Mouse (Mus musculus): ENCODE data around the gene Prmt1. TPM values are rescaled to one million over a fixed set of nuclear protein-coding genes. Genes with fewer than 3 reads are reported as not detected.
A peak's percentile ranks its signal among the peaks of the same experiment; 100 is the strongest.
"Not testable (repeated sequence)": the region's sequence is repeated elsewhere in the genome, so short reads cannot be mapped to it uniquely, and the experiment has no call there.

The Prmt1 gene
- 643 and 658 TPM in 2 replicates for polyA plus RNA-seq (2016; fragmentation: Nextera tagmentation; extraction: Ambion mirVana)

- H3K36me3 ChIP-seq = peaks cover 27% of the 10 kb centered on the region
- H3K9ac ChIP-seq (replicated peaks) = peak within 1 kb of the TSS; percentile 97
- peaks cover 37% of the 10 kb centered on the region for H3K4me1 ChIP-seq
- peak; percentile 95 for ATAC-seq (ENCODE audit: low FRiP score, low read depth)
- H3K9me3 ChIP-seq = no peaks in the 10 kb centered on the region
- H3K27me3 ChIP-seq = no peaks in the 10 kb centered on the region
- peak within 1 kb of the TSS; percentile 94 for H3K27ac ChIP-seq (replicated peaks)
- H3K4me2 ChIP-seq (replicated peaks) = peak within 1 kb of the TSS; percentile 63
- WGBS = under 1% methylated on average over 41 of the region's 42 CpGs
- H3K4me3 ChIP-seq = peak within 1 kb of the TSS; percentile 82
Measured at GRCm38 (mm10) chr7:44986192-44986878, at the start of gene Prmt1. Prmt1 (minus strand) TSS chr7:44986568.

DNA sequence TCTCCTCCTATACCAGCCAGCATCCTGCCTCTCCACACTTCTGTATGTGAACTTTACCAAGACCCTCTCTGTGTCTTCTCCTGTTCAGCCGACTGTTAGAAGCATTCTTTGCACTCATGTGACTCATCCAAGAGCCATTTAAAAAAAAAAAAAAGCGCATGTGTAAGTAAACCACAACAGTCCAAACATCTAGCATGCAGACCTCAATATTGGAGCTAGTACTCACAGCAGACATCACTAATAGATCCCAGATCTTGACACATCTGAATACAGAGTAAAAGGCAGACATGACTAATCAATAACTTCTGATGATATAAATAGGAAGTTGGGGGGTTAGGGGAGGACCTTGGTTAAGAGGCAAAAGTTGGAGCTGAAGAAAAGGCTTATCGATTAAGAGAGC lies 49.3 kb upstream of the Prmt1 start:
- H3K27me3 ChIP-seq = no peaks in the 10 kb centered on the region
- no peaks in the 10 kb centered on the region for H3K9me3 ChIP-seq
- peaks cover 97% of the 10 kb centered on the region for H3K36me3 ChIP-seq
- WGBS = 95% methylated on average over 3 of the region's 3 CpGs
- no peak overlapping the region for H3K9ac ChIP-seq (replicated peaks)
- H3K27ac ChIP-seq (replicated peaks) = no peak overlapping the region
- H3K4me2 ChIP-seq (replicated peaks) = no peak overlapping the region
- no peak for ATAC-seq (ENCODE audit: low FRiP score, low read depth)
- no peak overlapping the region for H3K4me3 ChIP-seq
- H3K4me1 ChIP-seq = no peaks in the 10 kb centered on the region

- H3K27ac ChIP-seq (replicated peaks) = no peak overlapping the region
- no peaks in the 10 kb centered on the region for H3K4me1 ChIP-seq
- H3K4me3 ChIP-seq = no peak overlapping the region
- no peak overlapping the region for H3K9ac ChIP-seq (replicated peaks)
- no peak for ATAC-seq (ENCODE audit: low FRiP score, low read depth)
- H3K4me2 ChIP-seq (replicated peaks) = no peak overlapping the region
- H3K9me3 ChIP-seq = no peaks in the 10 kb centered on the region
- H3K27me3 ChIP-seq = no peaks in the 10 kb centered on the region
- H3K36me3 ChIP-seq = peaks cover 97% of the 10 kb centered on the region
- WGBS = 97% methylated on average over 19 of the region's 19 CpGs
Measured at GRCm38 (mm10) chr7:45033722-45034359, 47.5 kb upstream of the Prmt1 start.

DNA sequence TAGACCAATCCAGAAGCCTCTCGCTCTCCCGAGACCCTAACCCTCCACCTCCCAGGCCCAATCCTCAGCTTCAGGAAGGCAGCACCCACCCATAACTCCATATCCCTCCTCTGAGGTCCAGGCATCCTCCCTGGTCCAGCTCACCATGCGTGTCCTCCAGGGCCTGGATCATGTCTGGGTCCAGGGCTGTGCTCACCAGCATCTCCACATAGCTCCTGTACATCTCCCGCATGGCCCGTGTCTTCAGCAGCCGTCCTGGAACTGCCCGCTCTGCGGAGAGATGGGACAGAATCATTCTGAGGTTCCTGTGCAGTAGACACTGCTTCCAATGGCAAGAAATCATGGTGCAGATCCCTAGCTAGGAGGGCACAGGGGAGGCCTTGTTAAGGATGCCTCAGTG lies 44.5 kb upstream of the Prmt1 start:
- H3K9ac ChIP-seq (replicated peaks) = no peak overlapping the region
- H3K4me2 ChIP-seq (replicated peaks) = no peak overlapping the region
- H3K27me3 ChIP-seq = no peaks in the 10 kb centered on the region
- H3K36me3 ChIP-seq = peaks cover 93% of the 10 kb centered on the region
- no peak overlapping the region for H3K27ac ChIP-seq (replicated peaks)
- H3K4me1 ChIP-seq = peaks cover 8% of the 10 kb centered on the region; the same call in 1 of the 2 replicates
- no peaks in the 10 kb centered on the region for H3K9me3 ChIP-seq
- WGBS = 97% methylated on average over 8 of the region's 8 CpGs
- no peak overlapping the region for H3K4me3 ChIP-seq
- no peak for ATAC-seq (ENCODE audit: low FRiP score, low read depth)

DNA sequence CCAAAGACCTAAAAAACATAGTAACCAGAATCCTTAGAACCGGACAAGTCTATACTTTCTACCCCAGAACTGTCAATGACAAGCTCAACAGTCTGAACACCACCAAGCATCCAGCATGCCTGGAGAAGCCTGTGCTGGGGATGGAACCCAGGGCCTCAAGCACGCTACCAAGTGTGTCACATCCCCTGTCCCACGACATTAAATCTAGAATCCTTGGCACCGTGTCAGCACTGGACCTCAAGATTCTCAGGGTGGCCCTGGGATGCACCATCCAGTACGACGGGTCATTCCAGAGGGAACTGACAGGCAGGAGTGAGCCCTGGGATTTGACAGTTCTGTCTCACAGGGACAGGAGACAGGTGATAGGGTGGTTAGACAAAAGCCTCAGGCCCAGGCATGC lies 43.6 kb upstream of the Prmt1 start:
- no peak overlapping the region for H3K4me3 ChIP-seq
- WGBS = 93% methylated on average over 6 of the region's 6 CpGs
- H3K9ac ChIP-seq (replicated peaks) = no peak overlapping the region
- H3K4me1 ChIP-seq = peaks cover 8% of the 10 kb centered on the region; the same call in 1 of the 2 replicates
- H3K27ac ChIP-seq (replicated peaks) = no peak overlapping the region
- H3K9me3 ChIP-seq = no peaks in the 10 kb centered on the region
- H3K27me3 ChIP-seq = no peaks in the 10 kb centered on the region
- H3K36me3 ChIP-seq = peaks cover 84% of the 10 kb centered on the region
- no peak overlapping the region for H3K4me2 ChIP-seq (replicated peaks)
- ATAC-seq (ENCODE audit: low FRiP score, low read depth) = no peak

GRCm38 (mm10) chr7:45028351-45028750 lies 42.0 kb upstream of the Prmt1 start:
- no peak for ATAC-seq (ENCODE audit: low FRiP score, low read depth)
- no peaks in the 10 kb centered on the region for H3K9me3 ChIP-seq
- no peaks in the 10 kb centered on the region for H3K27me3 ChIP-seq
- H3K4me2 ChIP-seq (replicated peaks) = no peak overlapping the region
- H3K4me1 ChIP-seq = peaks cover 8% of the 10 kb centered on the region; the same call in 1 of the 2 replicates
- peaks cover 68% of the 10 kb centered on the region for H3K36me3 ChIP-seq
- H3K4me3 ChIP-seq = no peak overlapping the region
- H3K27ac ChIP-seq (replicated peaks) = no peak overlapping the region
- no peak overlapping the region for H3K9ac ChIP-seq (replicated peaks)
- WGBS = 93% methylated on average over 11 of the region's 11 CpGs

GRCm38 (mm10) chr7:45027761-45028160 lies 41.4 kb upstream of the Prmt1 start:
- no peak overlapping the region for H3K4me2 ChIP-seq (replicated peaks)
- H3K27ac ChIP-seq (replicated peaks) = no peak overlapping the region
- H3K4me3 ChIP-seq = no peak overlapping the region
- no peaks in the 10 kb centered on the region for H3K9me3 ChIP-seq
- peaks cover 8% of the 10 kb centered on the region; the same call in 1 of the 2 replicates for H3K4me1 ChIP-seq
- peaks cover 63% of the 10 kb centered on the region for H3K36me3 ChIP-seq
- WGBS = 90% methylated on average over 9 of the region's 9 CpGs
- no peak overlapping the region for H3K9ac ChIP-seq (replicated peaks)
- H3K27me3 ChIP-seq = no peaks in the 10 kb centered on the region
- no peak for ATAC-seq (ENCODE audit: low FRiP score, low read depth)

DNA sequence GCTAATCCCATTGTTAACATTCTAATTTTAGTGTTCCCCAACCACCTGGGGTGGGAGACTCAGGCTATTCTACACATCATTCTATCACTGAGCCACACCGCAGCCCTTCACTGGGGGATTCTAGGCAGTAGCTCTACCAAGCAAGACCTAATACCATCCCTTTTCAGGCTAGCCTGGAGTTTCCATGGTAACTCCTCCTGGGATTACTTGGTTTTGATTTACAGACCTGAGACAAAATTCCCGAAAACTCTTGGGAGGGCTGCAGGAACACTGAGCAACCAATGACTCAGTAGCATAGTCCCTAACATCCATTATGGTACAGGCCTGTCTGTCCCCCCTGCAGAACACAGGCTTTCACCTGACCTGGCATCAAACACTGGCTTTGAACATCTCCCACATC lies 39.9 kb upstream of the Prmt1 start:
- Histone ChIP-seq H3K4me3 (no peak overlapping the region), H3K27ac (replicated peaks) (peak overlapping the region; percentile 42), H3K4me1 (peaks cover 8% of the 10 kb centered on the region; the same call in 1 of the 2 replicates), H3K9me3 (no peaks in the 10 kb centered on the region), H3K27me3 (no peaks in the 10 kb centered on the region), H3K9ac (replicated peaks) (no peak overlapping the region), H3K36me3 (peaks cover 48% of the 10 kb centered on the region), H3K4me2 (replicated peaks) (no peak overlapping the region)
- ATAC-seq (ENCODE audit: low FRiP score, low read depth) = no peak; the same call in 1 of the 2 replicates
- WGBS = 38% methylated on average over 2 of the region's 2 CpGs

- H3K36me3 ChIP-seq = peaks cover 42% of the 10 kb centered on the region
- no peak overlapping the region for H3K9ac ChIP-seq (replicated peaks)
- H3K4me2 ChIP-seq (replicated peaks) = no peak overlapping the region
- no peak for ATAC-seq (ENCODE audit: low FRiP score, low read depth)
- H3K27ac ChIP-seq (replicated peaks) = peak overlapping the region; percentile 22; the same call in 1 of the 2 replicates
- 83% methylated on average over 8 of the region's 8 CpGs for WGBS
- no peak overlapping the region for H3K4me3 ChIP-seq
- no peaks in the 10 kb centered on the region for H3K9me3 ChIP-seq
- H3K4me1 ChIP-seq = peaks cover 8% of the 10 kb centered on the region; the same call in 1 of the 2 replicates
- H3K27me3 ChIP-seq = no peaks in the 10 kb centered on the region
Measured at GRCm38 (mm10) chr7:45025601-45026220, 39.3 kb upstream of the Prmt1 start.

- H3K9me3 ChIP-seq = no peaks in the 10 kb centered on the region
- WGBS = 89% methylated on average over 15 of the region's 15 CpGs
- no peak overlapping the region for H3K27ac ChIP-seq (replicated peaks)
- no peak overlapping the region for H3K4me2 ChIP-seq (replicated peaks)
- H3K27me3 ChIP-seq = peaks cover 10% of the 10 kb centered on the region; the same call in 1 of the 2 replicates
- peaks cover 31% of the 10 kb centered on the region for H3K36me3 ChIP-seq
- no peak overlapping the region for H3K9ac ChIP-seq (replicated peaks)
- H3K4me1 ChIP-seq = peaks cover 8% of the 10 kb centered on the region; the same call in 1 of the 2 replicates
- H3K4me3 ChIP-seq = no peak overlapping the region
- ATAC-seq (ENCODE audit: low FRiP score, low read depth) = no peak
Measured at GRCm38 (mm10) chr7:45024281-45025248, 38.2 kb upstream of the Prmt1 start.

DNA sequence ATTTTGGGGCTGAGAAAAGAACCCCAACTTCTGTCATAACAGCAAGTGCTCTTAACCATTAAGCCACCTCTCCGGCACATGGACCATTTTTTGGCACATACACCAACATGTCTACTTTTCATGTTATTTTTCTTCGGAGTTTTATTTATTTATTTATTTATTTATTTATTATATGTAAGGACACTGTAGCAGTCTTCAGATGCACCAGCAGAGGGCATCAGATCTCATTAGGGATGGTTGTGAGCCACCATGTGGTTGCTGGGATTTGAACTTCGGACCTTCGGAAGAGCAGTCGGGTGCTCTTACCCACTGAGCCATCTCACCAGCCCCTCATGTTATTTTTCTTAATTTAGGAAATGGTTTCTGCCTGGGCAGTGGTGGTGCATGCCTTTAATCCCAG lies 37.3 kb upstream of the Prmt1 start:
- H3K4me1 ChIP-seq; ATAC-seq (ENCODE audit: low FRiP score, low read depth); H3K27ac ChIP-seq (replicated peaks); H3K9ac ChIP-seq (replicated peaks); H3K9me3 ChIP-seq; H3K4me3 ChIP-seq; H3K4me2 ChIP-seq (replicated peaks): not testable (repeated sequence)
- H3K27me3 ChIP-seq = peaks cover 17% of the 10 kb centered on the region
- 87% methylated on average over 5 of the region's 5 CpGs for WGBS
- peaks cover 22% of the 10 kb centered on the region for H3K36me3 ChIP-seq

All from midbrain, embryonic 12.5 days (tissue).